Mouse (Mus musculus) layer of hippocampus, postnatal 14 days (tissue): ENCODE measurements at regions not wholly inside any gene's neighbourhood (a gene's known extent, or its start where the extent isn't known, plus 50 kb on each side); places are given as distances from the start of the nearest gene placed in this dataset.
A peak's percentile ranks its signal among the peaks of the same experiment; 100 is the strongest.

Experiments used
- DNase-seq, 2 experiments: peaks; one replicate each; pipeline ENCODE4 v3.0.0; 2021 to 2022; ENCODE audit warnings: low spot score in 2 of 2, mixed read lengths in 1 of 2

DNA sequence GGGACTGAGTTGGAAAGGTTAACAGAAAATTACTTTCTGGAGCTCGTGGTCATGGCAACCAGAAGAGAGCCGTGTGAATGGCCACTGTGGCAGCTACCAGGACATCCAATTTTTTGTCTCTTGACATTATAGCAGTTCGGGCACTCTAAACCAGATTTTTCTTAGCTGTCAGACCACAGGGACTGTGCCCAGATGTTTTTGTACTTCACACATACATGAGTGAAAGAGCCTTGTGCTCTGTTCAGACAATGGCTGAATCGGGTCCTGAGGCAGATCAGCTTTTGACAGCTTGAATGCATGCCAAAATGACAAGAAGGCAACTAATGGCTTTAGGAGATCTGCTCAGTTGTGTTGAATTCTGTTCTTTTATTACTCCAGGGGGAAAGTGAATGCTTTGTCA is 505.2 kb upstream of the Pdzrn3 start:
- no peak for DNase-seq

DNA sequence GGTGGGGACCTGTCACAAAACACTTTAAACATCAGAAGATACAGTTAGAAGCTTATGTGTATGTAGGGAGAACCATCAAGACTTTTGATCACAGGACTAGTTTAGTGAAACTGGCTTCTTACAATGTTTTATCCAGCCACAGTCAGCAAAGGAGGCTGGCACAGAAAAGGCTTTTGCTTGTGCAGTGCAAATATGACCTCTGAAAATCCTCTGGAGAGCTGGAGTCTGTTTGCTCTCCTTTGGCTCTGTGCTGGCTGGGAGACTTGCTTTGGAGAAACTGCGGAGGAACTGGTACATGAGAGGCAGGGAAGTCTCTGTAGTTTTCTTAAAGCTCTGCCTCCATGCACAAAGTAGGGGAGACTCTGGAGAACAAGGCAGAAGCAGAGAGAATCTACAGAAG is 497.2 kb upstream of the Pdzrn3 start:
- no peak for DNase-seq

DNA sequence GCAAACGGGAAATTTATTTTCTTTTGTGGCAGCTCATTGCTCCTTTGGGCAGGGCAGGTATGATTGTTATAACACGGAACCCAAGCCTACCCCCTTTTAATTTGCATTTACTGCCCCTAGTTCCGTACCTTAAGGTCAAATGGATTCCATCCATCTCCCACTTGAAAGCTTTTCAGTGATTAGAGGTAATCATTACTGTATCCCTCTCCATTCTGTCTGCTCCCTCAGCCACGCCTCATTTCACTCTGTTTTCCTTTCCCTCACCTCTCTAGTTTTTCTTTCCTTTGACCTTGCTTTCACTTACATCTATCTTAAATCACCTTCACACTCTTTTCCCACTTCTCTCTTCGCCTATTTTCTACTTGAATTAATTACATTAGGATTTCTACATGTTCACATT is 481.2 kb upstream of the Pdzrn3 start:
- DNase-seq = no peak

DNA sequence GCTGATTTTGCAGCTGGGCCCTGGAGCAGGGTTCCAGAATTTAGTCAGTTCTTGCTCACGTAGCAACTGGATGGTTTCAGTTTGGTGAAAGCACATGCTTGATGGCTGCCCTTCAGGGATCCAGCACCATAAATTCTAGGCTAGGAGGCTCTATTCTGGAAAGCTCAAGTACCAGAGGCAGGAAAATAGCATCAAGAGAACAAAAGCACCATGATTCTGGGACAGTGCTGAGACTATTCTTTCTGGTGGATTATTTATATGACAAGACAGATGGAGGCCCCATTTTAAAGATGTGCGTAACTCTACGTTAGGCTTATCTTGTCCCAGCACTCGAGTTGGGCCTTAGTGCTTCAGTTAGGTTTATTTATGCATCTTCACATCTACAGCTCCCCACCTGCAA is 463.0 kb upstream of the Pdzrn3 start:
- no peak for DNase-seq

DNA sequence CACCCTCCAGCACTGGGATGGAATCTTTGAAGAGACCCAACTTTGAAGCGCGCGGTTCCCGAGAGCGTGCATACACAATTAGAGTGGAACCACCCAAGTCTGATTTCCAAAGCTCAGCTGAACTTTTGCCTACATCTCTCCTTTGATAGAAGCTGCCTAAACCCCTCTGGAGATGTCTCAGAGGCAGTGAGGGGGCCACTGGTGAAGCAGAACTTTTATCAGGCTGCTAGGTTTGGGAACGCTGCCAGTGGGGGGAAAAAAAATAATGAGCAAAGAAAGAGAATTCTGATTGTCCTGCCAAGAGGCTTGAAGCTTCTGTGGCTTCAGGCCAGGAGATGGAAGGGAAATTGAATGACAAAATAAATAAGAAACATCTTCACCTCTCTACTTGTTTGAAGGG is 459.9 kb upstream of the Pdzrn3 start:
- peak in 1 of 2 experiments; percentile 8 for DNase-seq

DNA sequence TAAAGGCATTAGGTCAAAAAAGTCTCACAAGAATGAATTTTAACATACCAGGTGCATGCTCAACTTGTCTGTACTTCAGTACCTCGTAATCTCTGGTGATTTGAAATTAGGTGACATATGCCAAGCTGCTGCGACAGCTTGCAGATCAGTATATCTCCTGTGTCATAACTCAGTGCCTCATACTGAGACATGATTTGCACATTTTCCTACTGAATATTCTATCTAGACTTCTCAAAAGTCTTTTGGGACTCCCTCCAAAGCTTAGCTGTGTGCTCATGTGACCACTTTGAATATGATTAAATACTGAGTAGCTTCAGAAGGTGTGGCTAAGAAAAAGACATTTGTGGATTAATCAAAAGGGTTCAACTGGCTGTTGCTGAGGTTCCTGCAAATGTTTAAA is 416.3 kb upstream of the Pdzrn3 start:
- DNase-seq = peak in 1 of 2 experiments; percentile 13

DNA sequence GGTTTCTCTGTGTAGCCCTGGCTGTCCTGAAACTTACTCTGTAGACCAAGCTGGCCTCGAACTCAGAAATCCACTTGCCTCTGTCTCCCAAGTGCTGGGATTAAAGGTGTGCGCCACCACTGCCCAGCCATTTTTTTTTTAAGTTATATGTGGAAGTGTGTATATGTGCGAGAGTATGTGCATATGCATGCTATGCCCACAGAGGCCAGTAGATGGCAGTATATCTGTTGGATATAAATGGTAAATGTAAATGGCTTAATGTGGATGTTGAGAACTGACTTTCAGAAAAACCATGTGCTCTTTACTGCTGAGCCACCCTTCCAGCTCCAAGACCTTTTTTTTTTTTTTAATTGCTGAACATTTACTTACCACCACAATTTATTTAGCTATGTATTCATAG is 400.2 kb upstream of the Pdzrn3 start:
- no peak for DNase-seq

DNA sequence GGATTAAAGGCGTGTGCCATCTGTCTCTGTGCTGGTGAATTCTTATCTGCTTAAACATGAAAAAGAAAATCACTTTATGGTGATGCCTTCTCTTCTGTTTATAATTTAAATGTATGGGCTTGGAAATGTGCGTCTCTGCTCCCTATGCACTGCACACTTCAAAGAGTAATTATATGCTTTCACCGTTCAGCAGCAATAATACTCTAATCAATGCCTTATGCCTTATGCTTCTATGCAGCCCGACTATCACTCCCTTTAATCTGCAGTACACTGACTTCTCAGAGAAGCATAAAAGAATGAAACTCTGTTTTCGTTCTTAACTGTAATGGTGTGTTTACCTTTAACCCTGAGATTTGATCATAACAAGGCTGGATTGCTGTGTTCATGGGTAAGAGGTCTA is 395.5 kb upstream of the Pdzrn3 start:
- DNase-seq = peak in 1 of 2 experiments; percentile 5

DNA sequence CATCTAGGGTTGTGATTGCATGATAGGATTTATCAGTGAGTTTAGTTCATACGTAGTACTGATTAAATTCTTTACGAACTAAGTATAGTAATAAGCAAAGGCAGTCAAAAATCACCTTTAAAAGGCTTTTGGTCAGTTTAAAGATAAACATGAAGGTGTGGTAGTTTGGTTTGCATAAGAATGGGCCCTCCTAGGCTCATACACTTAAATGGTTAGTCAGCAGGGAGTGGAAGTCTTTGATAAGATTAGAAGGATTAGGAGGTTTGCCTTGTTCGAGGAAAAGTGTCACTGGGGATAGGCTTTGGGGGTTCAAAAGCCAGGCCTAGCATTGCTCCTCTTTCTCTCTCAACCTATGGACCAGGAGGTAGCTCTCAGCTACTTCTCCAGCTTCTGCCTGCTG is 357.4 kb upstream of the Pdzrn3 start:
- no peak for DNase-seq

DNA sequence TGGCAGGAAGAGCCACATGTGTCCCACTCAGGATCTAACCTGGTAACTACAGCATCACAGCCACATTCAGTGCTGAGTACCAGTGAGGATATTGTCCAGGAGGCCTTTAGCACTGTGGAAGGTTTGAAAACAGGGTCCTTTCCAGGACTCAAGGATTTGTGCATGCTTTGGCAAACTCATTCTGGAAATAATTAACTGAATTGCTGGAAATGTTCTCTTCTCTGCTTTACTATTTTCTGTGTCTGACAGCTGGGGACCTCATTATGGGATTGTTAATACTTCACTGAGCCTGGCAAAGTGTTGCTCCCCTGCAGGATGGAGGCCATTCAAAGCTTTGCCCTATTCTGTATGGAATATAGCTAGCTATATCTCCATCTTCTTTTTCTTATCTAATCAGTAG is 342.8 kb upstream of the Pdzrn3 start:
- DNase-seq = no peak

DNA sequence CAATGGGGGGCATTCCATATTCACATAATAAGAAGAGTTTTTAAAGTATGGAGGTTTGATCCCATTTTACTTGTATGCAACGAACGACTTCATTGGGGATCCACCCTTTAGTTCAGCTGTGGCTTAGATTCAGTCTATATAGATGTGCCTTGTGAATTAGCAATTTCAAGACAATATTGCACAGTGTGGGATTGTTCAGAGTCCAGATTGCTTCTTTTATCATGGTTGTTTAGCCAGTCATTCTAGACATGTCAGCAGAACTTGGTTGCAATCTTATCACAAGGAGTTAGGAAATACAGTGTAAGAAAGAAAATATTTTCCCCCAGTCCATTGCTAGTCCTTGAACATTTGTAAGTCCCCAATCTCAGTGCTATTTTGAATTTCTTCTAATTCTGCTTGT is 312.0 kb upstream of the Pdzrn3 start:
- DNase-seq = no peak

DNA sequence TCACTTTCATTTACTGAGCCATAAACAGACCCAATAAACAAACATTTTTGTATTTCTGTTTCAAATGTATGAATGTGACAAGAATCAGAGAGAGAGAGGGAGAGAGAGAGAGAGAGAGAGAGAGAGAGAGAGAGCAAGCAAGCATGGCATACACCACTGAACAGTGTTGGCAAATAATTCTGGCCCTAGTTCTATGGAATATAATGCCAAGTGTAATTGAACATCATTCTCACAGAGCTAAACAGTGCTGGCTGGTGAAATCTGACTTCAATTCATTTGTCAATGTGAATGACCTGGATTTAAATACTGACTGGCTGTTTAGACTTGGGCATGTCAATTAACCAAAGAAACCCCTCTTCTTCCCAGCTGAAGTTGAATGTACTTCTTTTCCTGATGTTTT is 308.9 kb upstream of the Pdzrn3 start:
- peak in 1 of 2 experiments; percentile 34 for DNase-seq

DNA sequence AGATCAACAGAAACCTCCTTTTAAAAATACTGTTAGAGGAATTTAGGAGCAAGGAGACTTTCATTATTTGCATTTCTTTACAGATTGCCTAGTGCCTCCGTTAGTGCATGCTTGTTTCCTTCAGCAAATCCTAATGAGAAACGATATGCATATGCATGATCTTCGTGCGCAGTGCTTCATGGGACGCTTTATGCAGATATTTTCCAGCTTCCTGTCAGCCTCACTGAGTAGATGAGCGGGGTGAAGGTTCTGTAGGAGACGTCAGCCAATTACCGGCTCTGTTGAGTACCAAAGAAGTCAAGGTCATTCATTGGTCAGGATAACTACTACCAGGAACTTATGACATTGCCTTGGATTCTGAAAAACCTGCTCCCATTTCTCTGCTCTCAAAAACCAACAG is 308.0 kb upstream of the Pdzrn3 start:
- DNase-seq = no peak

DNA sequence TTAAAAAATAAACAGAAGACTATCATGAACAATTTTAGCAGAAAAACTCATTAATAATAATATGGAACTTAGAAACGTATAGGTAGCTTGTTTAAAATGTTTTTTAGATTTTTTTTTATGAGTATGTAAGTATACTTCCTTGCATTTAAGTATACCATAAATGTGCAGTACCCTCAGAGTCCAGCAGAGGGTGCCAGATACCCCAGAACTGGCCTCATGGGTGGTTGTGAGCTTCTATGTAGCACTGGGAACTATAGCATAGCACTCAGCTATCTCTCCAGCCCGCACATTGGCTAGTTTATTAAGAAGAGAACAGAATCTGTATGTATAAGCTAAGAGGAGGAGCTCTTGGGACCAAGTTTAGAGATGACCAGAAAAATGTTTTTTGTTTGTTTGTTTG is 306.7 kb upstream of the Pdzrn3 start:
- no peak for DNase-seq

DNA sequence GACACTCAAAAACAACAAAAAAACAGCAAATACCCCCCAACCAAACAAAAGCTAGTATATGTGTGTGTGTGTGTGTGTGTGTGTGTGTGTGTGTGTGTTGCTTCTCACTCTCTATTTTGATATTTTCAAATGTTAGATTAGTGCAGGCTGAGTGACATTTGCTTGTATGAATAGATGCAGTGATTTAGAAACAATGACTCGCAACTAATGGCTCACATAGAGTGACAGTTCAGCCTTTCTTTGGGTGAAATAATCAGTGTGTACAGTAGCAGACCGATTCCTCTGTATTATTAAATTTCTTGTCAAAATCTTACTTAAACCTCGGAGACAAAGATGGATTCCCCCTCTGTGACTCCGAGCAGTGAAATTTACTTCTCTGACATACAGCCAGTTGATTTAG is 297.1 kb upstream of the Pdzrn3 start:
- no peak for DNase-seq

DNA sequence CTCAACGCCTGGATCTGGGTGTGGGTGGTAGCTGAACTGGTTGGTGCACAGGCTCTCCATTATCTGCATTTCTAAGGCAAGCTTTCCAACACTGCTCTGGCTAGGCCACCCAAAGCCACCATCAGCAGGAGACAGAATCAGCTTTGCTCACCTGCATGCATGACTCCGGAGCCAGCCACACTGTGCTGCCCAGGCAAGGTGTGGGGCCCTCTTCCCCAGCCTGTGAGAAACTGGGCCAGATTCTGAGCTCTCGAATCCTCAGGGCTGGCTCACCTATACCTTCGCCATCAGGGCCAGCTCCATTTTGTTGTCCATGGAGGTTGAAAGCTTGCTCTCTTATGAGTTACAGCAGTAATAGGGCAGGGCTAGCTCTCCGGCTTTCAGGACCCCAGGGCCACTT is 293.1 kb upstream of the Pdzrn3 start:
- DNase-seq = no peak

DNA sequence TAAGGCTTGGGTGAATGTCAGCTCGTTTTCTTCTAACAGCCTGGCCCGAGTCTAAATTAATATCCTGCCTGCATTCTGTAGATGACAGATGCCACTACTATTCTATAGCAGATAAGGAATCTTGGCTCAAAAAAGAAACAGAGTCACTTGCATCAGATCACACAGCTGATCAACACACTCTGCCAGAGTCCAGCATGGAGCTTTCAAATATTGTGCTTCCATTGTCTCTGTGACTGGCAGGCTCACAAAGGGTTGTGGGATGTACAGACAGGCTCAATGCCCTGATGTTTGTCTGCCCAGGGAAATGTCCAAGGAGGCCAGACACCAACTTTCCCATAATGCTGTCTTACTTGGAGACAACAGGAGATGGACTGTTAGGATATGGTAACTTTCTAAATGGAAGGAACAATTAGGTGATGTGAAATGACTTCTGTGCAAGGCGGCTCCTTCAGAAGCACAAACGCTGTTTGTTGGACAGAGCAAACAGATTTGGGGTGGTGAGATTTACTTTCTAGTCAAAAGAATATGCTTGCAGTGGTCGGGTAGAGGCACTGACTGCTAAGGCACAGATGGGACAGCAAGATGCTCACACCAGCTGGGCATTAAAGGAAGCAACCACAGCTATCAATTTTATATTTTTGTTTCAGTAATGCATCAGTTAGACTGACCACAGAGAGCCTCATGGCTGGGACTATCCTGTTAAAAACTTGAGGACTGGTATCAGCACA is 291.6 kb upstream of the Pdzrn3 start:
- DNase-seq = no peak

DNA sequence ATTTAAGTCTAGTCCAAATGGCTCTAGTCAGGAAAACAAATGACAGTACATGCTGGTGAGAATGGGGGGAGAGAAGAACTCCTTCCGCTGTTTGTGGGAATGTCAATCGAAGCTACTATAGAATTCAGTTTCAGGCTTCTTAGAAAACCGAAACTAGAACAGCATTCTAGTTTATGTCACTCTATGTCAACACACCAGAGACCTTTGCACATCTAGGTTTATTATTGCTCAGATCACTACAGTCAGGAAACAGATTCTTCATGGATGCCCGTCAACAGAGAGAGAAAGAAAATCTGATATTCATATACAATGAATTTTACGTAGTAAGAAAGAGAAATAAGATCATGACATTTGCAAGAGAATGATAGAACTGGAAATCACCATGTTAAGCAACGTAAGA is 276.7 kb upstream of the Pdzrn3 start:
- no peak for DNase-seq

DNA sequence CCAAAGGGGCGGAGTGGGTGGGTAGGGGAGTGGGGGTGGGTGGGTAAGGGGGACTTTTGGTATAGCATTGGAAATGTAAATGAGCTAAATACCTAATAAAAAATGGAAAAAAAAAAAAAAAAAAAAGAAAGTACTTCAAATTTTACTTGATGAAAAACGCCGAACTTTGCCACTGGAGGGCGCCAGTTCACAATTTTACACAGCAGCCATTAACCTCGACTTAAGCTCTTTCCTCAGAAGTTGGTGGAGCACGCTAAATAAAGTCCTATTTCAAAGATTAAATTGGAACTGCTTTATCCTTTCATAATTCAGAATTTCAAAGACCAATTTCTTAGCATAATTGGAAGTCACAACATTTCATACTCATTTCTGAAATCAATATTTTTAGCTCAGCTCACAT is 272.7 kb upstream of the Pdzrn3 start:
- DNase-seq = peak; percentile 57 to 71

DNA sequence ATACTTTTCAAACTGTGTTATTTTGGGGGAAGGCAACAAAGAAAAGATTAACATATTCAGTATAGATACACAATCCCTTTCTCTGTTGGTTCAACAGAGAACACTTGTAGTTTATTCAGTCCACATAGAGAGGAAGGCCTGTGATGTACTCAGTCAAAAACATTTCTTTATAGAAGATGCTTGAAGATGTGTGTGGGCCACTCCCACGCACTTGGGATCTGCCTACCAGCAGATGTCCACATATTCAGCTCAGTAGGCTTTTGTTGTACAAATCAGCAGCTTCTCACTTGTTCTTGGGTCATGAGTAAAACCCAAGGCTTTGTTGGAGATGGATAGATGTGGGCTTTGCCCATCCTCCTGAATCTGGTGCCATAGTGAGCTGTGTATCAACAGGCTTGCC is 239.6 kb upstream of the Pdzrn3 start:
- DNase-seq = no peak

DNA sequence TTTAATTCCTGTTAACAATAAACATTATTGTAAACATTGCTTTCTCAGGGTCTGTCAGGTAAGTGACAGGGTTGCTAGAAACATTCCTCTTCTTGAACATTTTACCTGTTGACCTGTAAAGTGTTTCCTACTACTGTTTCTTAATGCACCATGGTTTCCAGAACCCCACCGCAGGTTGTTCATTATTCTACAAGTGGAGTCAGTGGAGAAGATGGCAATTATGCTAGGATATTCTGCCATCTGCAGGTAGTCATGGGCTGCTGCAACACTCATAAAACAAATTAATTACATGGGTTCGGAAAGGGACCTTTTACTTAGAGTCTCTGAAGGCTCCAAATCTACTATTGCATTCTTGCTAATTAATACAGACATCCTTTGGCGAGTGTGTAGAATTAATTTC is 239.1 kb upstream of the Pdzrn3 start:
- DNase-seq = peak in 1 of 2 experiments; percentile 65

DNA sequence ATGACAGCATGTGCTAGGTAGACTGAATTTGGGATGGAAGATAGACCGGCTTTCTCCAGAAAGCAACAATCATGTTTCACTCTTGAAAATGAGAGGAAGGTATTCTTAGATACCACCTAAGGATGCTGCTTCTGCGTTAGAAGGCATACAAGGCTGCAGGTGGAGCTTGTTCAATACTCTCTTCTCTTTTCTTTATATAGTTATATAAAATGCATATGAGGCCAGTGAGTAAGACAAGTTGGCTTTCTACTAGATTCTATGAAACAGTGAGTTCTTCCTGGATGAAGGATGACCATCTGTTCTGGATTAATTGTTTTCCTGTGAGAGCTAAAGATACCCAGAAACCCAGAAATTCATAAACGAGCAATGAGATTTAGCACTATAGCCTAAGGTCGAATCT is 231.3 kb upstream of the Pdzrn3 start:
- no peak for DNase-seq

DNA sequence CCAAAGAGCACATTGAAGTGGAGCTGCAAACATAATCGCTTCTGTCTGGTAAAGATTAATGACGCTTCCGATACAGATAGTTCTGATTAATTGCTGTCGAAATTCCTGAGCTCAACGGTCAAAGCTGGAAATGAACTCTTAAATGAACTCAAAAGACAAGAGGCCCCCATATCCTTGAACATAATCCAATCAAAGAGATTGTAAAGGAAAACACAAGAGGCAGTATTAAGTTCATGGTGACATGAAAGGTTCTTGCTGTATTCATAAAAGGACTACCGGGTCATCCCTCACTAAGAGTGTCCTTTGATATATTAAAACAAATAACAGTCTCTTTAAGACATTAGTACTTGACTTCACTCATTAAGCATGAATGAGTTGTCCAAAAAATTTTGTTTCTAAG is 225.4 kb upstream of the Pdzrn3 start:
- no peak for DNase-seq

DNA sequence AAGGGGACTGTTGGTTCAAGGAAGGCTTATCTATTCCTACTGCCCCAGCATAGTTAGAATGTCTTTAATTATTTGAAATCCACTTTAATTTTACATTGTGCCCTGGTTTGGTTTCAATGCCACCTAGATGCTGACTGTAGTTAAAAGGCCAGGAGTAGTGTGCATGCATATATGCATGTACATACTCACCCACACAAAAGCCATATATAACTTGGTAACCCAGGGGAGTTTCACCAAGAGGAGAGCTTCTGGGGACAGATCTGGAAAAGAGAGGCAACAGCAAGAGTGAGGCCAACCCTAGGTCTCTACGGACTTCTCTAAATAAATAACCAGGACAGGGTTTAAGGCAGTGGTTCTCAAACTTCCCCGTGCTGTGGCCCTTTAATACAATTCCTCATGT is 219.3 kb upstream of the Pdzrn3 start:
- DNase-seq = no peak
